Mouse (Mus musculus) MEL (cell line): Measurements from ENCODE around the gene AU040320. TPM values are rescaled to one million over a fixed set of nuclear protein-coding genes. Genes with fewer than 3 reads are reported as not detected.

Source experiments
- DNase-seq: peaks from one replicate; pipeline ENCODE4 v3.0.0; 2011; ENCODE audit warnings: low read depth, low spot score
- H3K27ac ChIP-seq: 2 replicates; pipeline ENCODE4 v1.5.1; 2012; ENCODE audit warnings: low read depth, mild to moderate bottlenecking, control low read depth, low read length, moderate library complexity; ENCODE audit not compliant: control insufficient read depth
- H3K27me3 ChIP-seq, 2 experiments: fragments of 150-350 bp in 1 of 2; sonication (generic) in 1 of 2; 2 replicates each; pipeline ENCODE4 v1.6.1; 2012; ENCODE audit warnings: low read length in 2 of 2, mild to moderate bottlenecking in 2 of 2, improper control_type of control experiment in 1 of 2, moderate library complexity in 1 of 2; ENCODE audit not compliant: insufficient read depth in 2 of 2, control insufficient read depth in 1 of 2
- H3K36me3 ChIP-seq, 2 experiments: 2 replicates each; pipeline ENCODE4 v1.6.1; 2012 to 2014; ENCODE audit warnings: low read length in 2 of 2, improper control_type of control experiment in 1 of 2, inconsistent platforms in 1 of 2, mild to moderate bottlenecking in 1 of 2; ENCODE audit not compliant: insufficient read depth in 2 of 2, control insufficient read depth in 1 of 2
- H3K4me1 ChIP-seq, 2 experiments: fragments of 150-350 bp in 1 of 2; sonication (generic) in 1 of 2; 2 replicates each; pipeline ENCODE4 v1.6.1; 2012; ENCODE audit warnings: low read length in 2 of 2, improper control_type of control experiment in 1 of 2, mild to moderate bottlenecking in 1 of 2; ENCODE audit not compliant: insufficient read depth in 2 of 2, control insufficient read depth in 1 of 2
- H3K4me3 ChIP-seq, 2 experiments: fragments of 150-350 bp in 1 of 2; sonication (generic) in 1 of 2; 2 replicates each; pipeline ENCODE4 v1.5.1; 2012; ENCODE audit warnings: low read depth in 2 of 2, low read length in 2 of 2, mild to moderate bottlenecking in 2 of 2, moderate library complexity in 2 of 2, control low read depth in 1 of 2, improper control_type of control experiment in 1 of 2; ENCODE audit not compliant: control insufficient read depth in 1 of 2, insufficient read depth in 1 of 2
- H3K79me2 ChIP-seq: 2 replicates; pipeline ENCODE4 v1.6.1; 2012; ENCODE audit warnings: mild to moderate bottlenecking, low read length, moderate library complexity; ENCODE audit not compliant: control insufficient read depth, poor library complexity, insufficient read depth
- H3K9ac ChIP-seq: 2 replicates; pipeline ENCODE4 v1.6.1; 2012; ENCODE audit warnings: low read depth, mild to moderate bottlenecking, control low read depth, low read length, moderate library complexity; ENCODE audit not compliant: control insufficient read depth, poor library complexity, severe bottlenecking
- H3K9me3 ChIP-seq: fragments of 150-350 bp; sonication (generic); replicated peaks from 2 replicates; pipeline ENCODE4 v1.6.1; 2012; ENCODE audit warnings: mild to moderate bottlenecking, low read length, improper control_type of control experiment, moderate library complexity; ENCODE audit not compliant: insufficient read depth
- BHLHE40 ChIP-seq: IDR thresholded peaks from 2 replicates; pipeline ENCODE4 v1.6.1; 2012; ENCODE audit warnings: low read depth, mild to moderate bottlenecking, inconsistent platforms, low read length, improper control_type of control experiment, borderline replicate concordance
- CHD1 ChIP-seq: IDR thresholded peaks from 2 replicates; pipeline ENCODE4 v1.6.1; 2012; ENCODE audit warnings: low read depth, mild to moderate bottlenecking, inconsistent platforms, low read length, improper control_type of control experiment
- CHD2 ChIP-seq: IDR thresholded peaks from 2 replicates; pipeline ENCODE4 v1.6.1; 2011; ENCODE audit warnings: low read length, improper control_type of control experiment
- CTCF ChIP-seq, 3 experiments: IDR thresholded peaks in 2 of 3; conservative IDR thresholded peaks in 1 of 3; 2 replicates each; pipeline ENCODE4 v1.5.1; 2011 to 2012; ENCODE audit warnings: low read length in 3 of 3, low read depth in 2 of 3, mild to moderate bottlenecking in 2 of 3, improper control_type of control experiment in 1 of 3, inconsistent platforms in 1 of 3, mixed read lengths in 1 of 3, moderate library complexity in 1 of 3; ENCODE audit not compliant: control insufficient read depth in 1 of 3, insufficient read depth in 1 of 3, poor library complexity in 1 of 3, severe bottlenecking in 1 of 3
- E2F4 ChIP-seq: IDR thresholded peaks from 2 replicates; pipeline ENCODE4 v1.6.1; 2011; ENCODE audit warnings: low read depth, low read length, improper control_type of control experiment, borderline replicate concordance
- ELF1 ChIP-seq: IDR thresholded peaks from 2 replicates; pipeline ENCODE4 v1.6.1; 2014; ENCODE audit warnings: low read depth, mild to moderate bottlenecking, inconsistent platforms, low read length, improper control_type of control experiment, moderate library complexity
- EP300 ChIP-seq, 2 experiments: IDR thresholded peaks; 2 replicates each; pipeline ENCODE4 v1.6.1; 2011; ENCODE audit warnings: improper control_type of control experiment in 2 of 2, low read length in 2 of 2, low read depth in 1 of 2, mild to moderate bottlenecking in 1 of 2
- GABPA ChIP-seq: IDR thresholded peaks from 2 replicates; pipeline ENCODE4 v1.6.1; 2012; ENCODE audit warnings: low read depth, mild to moderate bottlenecking, inconsistent platforms, low read length, improper control_type of control experiment, moderate library complexity
- GATA1 ChIP-seq: IDR thresholded peaks from 2 replicates; pipeline ENCODE4 v1.6.1; 2011; ENCODE audit warnings: low read depth, low read length, improper control_type of control experiment
- HCFC1 ChIP-seq: IDR thresholded peaks from 2 replicates; pipeline ENCODE4 v1.6.1; 2012; ENCODE audit warnings: low read depth, mild to moderate bottlenecking, inconsistent platforms, low read length, improper control_type of control experiment, moderate library complexity
- JUND ChIP-seq: IDR thresholded peaks from 2 replicates; pipeline ENCODE4 v1.6.1; 2011; ENCODE audit warnings: low read depth, mild to moderate bottlenecking, improper control_type of control experiment, low read length
- KAT2A ChIP-seq: conservative IDR thresholded peaks from 2 replicates; pipeline ENCODE4 v1.6.1; 2012; ENCODE audit warnings: low read depth, low read length, improper control_type of control experiment, inconsistent platforms
- MAFK ChIP-seq: IDR thresholded peaks from 2 replicates; pipeline ENCODE4 v1.6.1; 2011; ENCODE audit warnings: low read depth, mild to moderate bottlenecking, low read length, improper control_type of control experiment, borderline replicate concordance
- MAX ChIP-seq: IDR thresholded peaks from 2 replicates; pipeline ENCODE4 v1.6.1; 2011; ENCODE audit warnings: low read length, improper control_type of control experiment
- MAZ ChIP-seq: IDR thresholded peaks from 2 replicates; pipeline ENCODE4 v1.6.1; 2012; ENCODE audit warnings: low read depth, mild to moderate bottlenecking, inconsistent platforms, low read length, improper control_type of control experiment
- MEF2A ChIP-seq: IDR thresholded peaks from 2 replicates; pipeline ENCODE4 v1.6.1; 2014; ENCODE audit warnings: low read depth, mild to moderate bottlenecking, inconsistent platforms, low read length, improper control_type of control experiment; ENCODE audit not compliant: poor library complexity, insufficient replicate concordance, severe bottlenecking; ENCODE audit errors: extremely low read depth
- MXI1 ChIP-seq: IDR thresholded peaks from 2 replicates; pipeline ENCODE4 v1.6.1; 2011; ENCODE audit warnings: mild to moderate bottlenecking, low read depth, low read length, improper control_type of control experiment
- MYB ChIP-seq: IDR thresholded peaks from 2 replicates; pipeline ENCODE4 v1.6.1; 2011; ENCODE audit warnings: mild to moderate bottlenecking, low read depth, low read length, improper control_type of control experiment
- MYC ChIP-seq: IDR thresholded peaks from 2 replicates; pipeline ENCODE4 v1.6.1; 2011; ENCODE audit warnings: low read depth, mild to moderate bottlenecking, low read length, improper control_type of control experiment, moderate library complexity
- NELFE ChIP-seq: IDR thresholded peaks from 2 replicates; pipeline ENCODE4 v1.6.1; 2011; ENCODE audit warnings: low read depth, low read length, improper control_type of control experiment
- NRF1 ChIP-seq: IDR thresholded peaks from 2 replicates; pipeline ENCODE4 v1.6.1; 2014; ENCODE audit warnings: low read depth, mild to moderate bottlenecking, inconsistent platforms, low read length, improper control_type of control experiment, moderate library complexity; ENCODE audit not compliant: poor library complexity, insufficient read depth, severe bottlenecking
- POLR2A ChIP-seq, 2 experiments: IDR thresholded peaks; 2 replicates each; pipeline ENCODE4 v1.6.1; 2011 to 2012; ENCODE audit warnings: low read length in 2 of 2, mild to moderate bottlenecking in 2 of 2, control low read depth in 1 of 2, improper control_type of control experiment in 1 of 2, low read depth in 1 of 2, moderate library complexity in 1 of 2; ENCODE audit not compliant: control insufficient read depth in 1 of 2, insufficient read depth in 1 of 2, poor library complexity in 1 of 2
- POLR2AphosphoS2 ChIP-seq: IDR thresholded peaks from 2 replicates; pipeline ENCODE4 v1.6.1; 2011; ENCODE audit warnings: low read length, improper control_type of control experiment
- POLR2AphosphoS5 ChIP-seq: IDR thresholded peaks from 2 replicates; pipeline ENCODE4 v1.6.1; 2012; ENCODE audit warnings: low read depth, borderline replicate concordance, mild to moderate bottlenecking, inconsistent platforms, low read length, moderate library complexity, mixed read lengths
- RAD21 ChIP-seq: IDR thresholded peaks from 2 replicates; pipeline ENCODE4 v1.6.1; 2011; ENCODE audit warnings: mild to moderate bottlenecking, low read depth, low read length, improper control_type of control experiment
- RCOR1 ChIP-seq: IDR thresholded peaks from 2 replicates; pipeline ENCODE4 v1.6.1; 2012; ENCODE audit warnings: low read depth, mild to moderate bottlenecking, inconsistent platforms, low read length, improper control_type of control experiment
- SIN3A ChIP-seq: IDR thresholded peaks from 2 replicates; pipeline ENCODE4 v1.6.1; 2012; ENCODE audit warnings: low read length, improper control_type of control experiment, inconsistent platforms
- SMC3 ChIP-seq: IDR thresholded peaks from 2 replicates; pipeline ENCODE4 v1.6.1; 2011; ENCODE audit warnings: low read depth, low read length, improper control_type of control experiment
- TAL1 ChIP-seq: IDR thresholded peaks from 2 replicates; pipeline ENCODE4 v1.6.1; 2012; ENCODE audit warnings: mild to moderate bottlenecking, inconsistent platforms, low read length, moderate library complexity, mixed read lengths
- TBP ChIP-seq: IDR thresholded peaks from 2 replicates; pipeline ENCODE4 v1.8.0; 2011; ENCODE audit warnings: low read depth, low read length, improper control_type of control experiment
- TCF12 ChIP-seq: IDR thresholded peaks from 2 replicates; pipeline ENCODE4 v1.6.1; 2014; ENCODE audit warnings: low read depth, mild to moderate bottlenecking, inconsistent platforms, low read length, improper control_type of control experiment, moderate library complexity
- UBTF ChIP-seq: IDR thresholded peaks from 2 replicates; pipeline ENCODE4 v1.6.1; 2012; ENCODE audit warnings: low read depth, mild to moderate bottlenecking, inconsistent platforms, low read length, improper control_type of control experiment, moderate library complexity, borderline replicate concordance; ENCODE audit not compliant: insufficient read depth
- USF1 ChIP-seq: IDR thresholded peaks from 2 replicates; pipeline ENCODE4 v1.6.1; 2014; ENCODE audit warnings: low read depth, mild to moderate bottlenecking, inconsistent platforms, low read length, improper control_type of control experiment, moderate library complexity
- USF2 ChIP-seq, 2 experiments: IDR thresholded peaks; 2 replicates each; pipeline ENCODE4 v1.6.1; 2011 to 2012; ENCODE audit warnings: improper control_type of control experiment in 2 of 2, low read length in 2 of 2, borderline replicate concordance in 1 of 2, inconsistent platforms in 1 of 2, low read depth in 1 of 2, mild to moderate bottlenecking in 1 of 2; ENCODE audit not compliant: insufficient read depth in 1 of 2
- ZC3H11A ChIP-seq: IDR thresholded peaks from 2 replicates; pipeline ENCODE4 v1.6.1; 2012; ENCODE audit warnings: low read depth, mild to moderate bottlenecking, inconsistent platforms, low read length, improper control_type of control experiment
- ZKSCAN1 ChIP-seq: IDR thresholded peaks from 2 replicates; pipeline ENCODE4 v1.6.1; 2012; ENCODE audit warnings: low read depth, mild to moderate bottlenecking, inconsistent platforms, low read length, improper control_type of control experiment, moderate library complexity
- ZMIZ1 ChIP-seq: IDR thresholded peaks from 2 replicates; pipeline ENCODE4 v1.6.1; 2012; ENCODE audit warnings: low read depth, mild to moderate bottlenecking, inconsistent platforms, low read length, improper control_type of control experiment, moderate library complexity
- ZNF384 ChIP-seq: IDR thresholded peaks from 2 replicates; pipeline ENCODE4 v1.6.1; 2012; ENCODE audit warnings: low read depth, mild to moderate bottlenecking, inconsistent platforms, low read length, improper control_type of control experiment
- polyA plus RNA-seq, 2 experiments: library from polyadenylated mRNA; stranded (reverse) in 1 of 2; unstranded in 1 of 2; fragments of >175 nt in 1 of 2; fragments of >200 nt in 1 of 2; gene quantifications; 2 replicates each; pipeline versions ENCODE4 v1.2.1 to v1.2.4; 2012; ENCODE audit warnings: low replicate concordance in 2 of 2, low read depth in 1 of 2; ENCODE audit not compliant: insufficient read length in 2 of 2, insufficient read depth in 1 of 2, missing spikeins in 1 of 2
- total RNA-seq: library from RNA; depleted of rRNA; stranded (reverse); fragments of 300-350 nt; gene quantifications from 2 replicates; pipeline ENCODE4 v1.2.3, GENCODE M21; 2012

Gene AU040320
- total and polyA plus RNA-seq, 3 experiments: 10.2 to 17.1 TPM; not detected in 1

DNA sequence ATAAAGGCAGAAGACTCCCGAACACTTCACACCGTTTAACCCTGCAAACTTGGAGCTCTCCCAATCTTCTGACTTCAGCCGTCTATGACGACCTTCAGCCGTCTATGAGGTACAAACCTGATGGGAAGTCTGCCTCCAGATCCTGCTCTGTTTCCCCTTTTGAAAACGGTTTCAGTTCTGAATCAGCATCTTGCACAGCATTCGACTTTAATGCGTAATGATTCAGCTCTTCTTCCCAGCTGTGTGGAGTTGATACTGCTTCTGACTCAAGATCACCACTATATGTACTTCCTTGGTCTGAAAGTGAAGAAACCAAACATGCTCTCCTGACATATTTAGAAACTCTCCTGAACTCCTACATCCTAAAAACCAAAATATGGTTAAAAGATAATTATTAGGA lies 136.5 kb downstream of the AU040320 start:
- Histone ChIP-seq H3K9me3 (no peaks in the 10 kb centered on the region), H3K27ac (peak overlapping the region; percentile 81), H3K27me3 (no peaks in the 10 kb centered on the region), H3K79me2 (no peaks in the 10 kb centered on the region), H3K4me3 (peak overlapping the region; percentile 1 to 42; a peak in 3 of 4 replicates), H3K4me1 (peaks cover 4 to 10% of the 10 kb centered on the region in 2 experiments), H3K36me3 (peaks cover 10 to 20% of the 10 kb centered on the region in 2 experiments), H3K9ac (peak overlapping the region; percentile 11)
- peak; percentile 92 for DNase-seq
- TF ChIP-seq TAL1: peak; percentile 66
- peak; percentile 71 for TF ChIP-seq TCF12
- TF ChIP-seq RAD21: no peak
- TF ChIP-seq BHLHE40: no peak
- TF ChIP-seq CTCF (IDR thresholded peaks at IDR 0.05 in 2 of 3, conservative IDR thresholded peaks at IDR 0.05 in 1 of 3; ENCODE audit: control insufficient read depth in 1 of 3, insufficient read depth in 1 of 3, low read depth in 2 of 3, low read length in 3 of 3, poor library complexity in 1 of 3, severe bottlenecking in 1 of 3): no peak
- no peak for TF ChIP-seq POLR2AphosphoS5
- peak; percentile 89 for TF ChIP-seq MAFK
- TF ChIP-seq MXI1: peak; percentile 84
- no peak for TF ChIP-seq HCFC1
- no peak for TF ChIP-seq MAZ
- TF ChIP-seq NELFE: peak; percentile 40; the same call in 1 of the 2 replicates
- no peak for TF ChIP-seq ZKSCAN1
- TF ChIP-seq UBTF: no peak
- TF ChIP-seq CHD2: 0 out of 2 replicates have a peak, but pooled peaks have one; percentile 17
- no peak for TF ChIP-seq USF2 (IDR thresholded peaks at IDR 0.05; ENCODE audit: borderline replicate concordance in 1 of 2, insufficient read depth in 1 of 2, low read depth in 1 of 2, low read length in 2 of 2)
- peak; percentile 71 for TF ChIP-seq GATA1
- no peak; the same call in 1 of the 2 replicates for TF ChIP-seq JUND
- TF ChIP-seq ELF1: no peak
- no peak for TF ChIP-seq KAT2A
- TF ChIP-seq RCOR1: no peak
- no peak for TF ChIP-seq POLR2AphosphoS2
- no peak for TF ChIP-seq MAX
- TF ChIP-seq SIN3A: peak; percentile 90
- TF ChIP-seq POLR2A (IDR thresholded peaks at IDR 0.05; ENCODE audit: control insufficient read depth in 1 of 2, insufficient read depth in 1 of 2, low read depth in 1 of 2, low read length in 2 of 2, poor library complexity in 1 of 2): 0 out of 4 replicates have a peak, but pooled peaks of 1 of the 2 experiments have one; percentile 33
- TF ChIP-seq GABPA: peak; percentile 75
- no peak for TF ChIP-seq CHD1
- TF ChIP-seq ZNF384: no peak
- TF ChIP-seq E2F4: no peak
- TF ChIP-seq MYB: peak; percentile 77
- no peak for TF ChIP-seq ZMIZ1
- no peak for TF ChIP-seq SMC3
- peak; percentile 65; the same call in 1 of the 2 replicates for TF ChIP-seq MYC
- TF ChIP-seq USF1: no peak
- TF ChIP-seq ZC3H11A: no peak
- TF ChIP-seq TBP: no peak
- peak; percentile 86 to 90 for TF ChIP-seq EP300 (IDR thresholded peaks at IDR 0.05; ENCODE audit: low read depth in 1 of 2, low read length in 2 of 2)
- no peak for TF ChIP-seq MEF2A
- TF ChIP-seq NRF1: no peak
